ENCODE assay signal across 15 mouse cellular contexts in genomic region chr1:35724366-35724900, GRCm38 (mm10).
"Had no signal": no experiment of that assay in that cellular context is flagged by ENCODE, and none has a peak within 500 bp of the region (broad histone marks: within the 10 kb centered on the region; RNA-seq: fewer than 3 reads in every experiment).

No protein-coding gene starts in this region.

- H3K27ac ChIP-seq: layer of hippocampus, adult 2 months; liver, embryonic 14.5 days; neural tube, embryonic 15.5 days had no signal

- H3K9me3 ChIP-seq: midbrain, embryonic 10.5 days; neural tube, embryonic 15.5 days had no signal

- H3K4me2 ChIP-seq: lung, embryonic 14.5 days; neural tube, embryonic 15.5 days had no signal

- H3K9ac ChIP-seq: liver, embryonic 14.5 days; lung, embryonic 14.5 days; neural tube, embryonic 15.5 days had no signal

- H3K4me3 ChIP-seq: layer of hippocampus, adult 2 months; midbrain, embryonic 10.5 days; myocyte; neural tube, embryonic 15.5 days had no signal

- H3K4me1 ChIP-seq: neural tube, embryonic 15.5 days had no signal

- H3K27me3 ChIP-seq: neural tube, embryonic 15.5 days had no signal

- DNase-seq: kidney, adult 18-20 months; kidney, postnatal 10 days; kidney, postnatal 4 days; left cerebral cortex, postnatal 4 days; lung, embryonic 14.5 days; lung, postnatal 10 days; lung, postnatal 4 days; midbrain, embryonic 14.5 days; right cerebral cortex, adult 18-20 months; spleen, adult 18-20 months had no signal

- H3K36me3 ChIP-seq: midbrain, embryonic 10.5 days; neural tube, embryonic 15.5 days had no signal
